Mouse (Mus musculus): Measurements from ENCODE around the gene Olfr1293-ps. TPM values are rescaled to one million over a fixed set of nuclear protein-coding genes. Genes with fewer than 3 reads are reported as not detected.

The Olfr1293-ps gene
- total RNA-seq (2015; ENCODE audit: low replicate concordance) (not detected in 2 replicates), total RNA-seq (2017; ENCODE audit: low replicate concordance) (not detected in 2 replicates)

- no peak for ATAC-seq (replicated peaks; ENCODE audit: low FRiP score, poor library complexity, severe bottlenecking)
Observed at GRCm38 (mm10) chr2:111524903-111525302, at the start of gene Olfr1293-ps. Gene Olfr1293-ps, plus strand, starts transcription at chr2:111525203.

- ATAC-seq (replicated peaks; ENCODE audit: low FRiP score, poor library complexity, severe bottlenecking) = no peak
Observed at GRCm38 (mm10) chr2:111480519-111480918, 44.5 kb upstream of the Olfr1293-ps start, which contains the start of gene Olfr1289. Gene Olfr1289, plus strand, starts transcription at chr2:111480819.

DNA sequence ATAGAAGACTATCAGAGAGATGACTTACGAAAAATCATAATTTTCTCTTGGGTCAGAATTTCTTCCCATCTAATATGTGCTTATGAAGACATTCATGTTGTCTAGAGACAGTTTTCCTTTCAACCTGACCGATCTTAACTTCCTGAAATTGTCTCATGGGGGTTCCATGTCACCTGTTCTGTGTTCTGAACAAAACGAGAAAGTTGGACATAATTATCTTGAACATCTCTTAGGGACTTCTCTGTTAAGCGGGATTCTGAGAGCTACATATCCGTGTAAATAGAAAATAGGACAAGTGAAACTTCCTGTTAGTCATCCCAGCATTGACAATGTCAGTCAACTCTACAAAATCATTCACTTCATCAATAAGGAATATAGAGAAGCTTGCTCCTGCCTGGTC is 31.3 kb upstream of the Olfr1293-ps start, which contains the start of gene Olfr1290:
Gene Olfr1290, minus strand, starts transcription at position 101 of the 400 bp plus-strand sequence.
- no peak for ATAC-seq (replicated peaks; ENCODE audit: low FRiP score, poor library complexity, severe bottlenecking)

DNA sequence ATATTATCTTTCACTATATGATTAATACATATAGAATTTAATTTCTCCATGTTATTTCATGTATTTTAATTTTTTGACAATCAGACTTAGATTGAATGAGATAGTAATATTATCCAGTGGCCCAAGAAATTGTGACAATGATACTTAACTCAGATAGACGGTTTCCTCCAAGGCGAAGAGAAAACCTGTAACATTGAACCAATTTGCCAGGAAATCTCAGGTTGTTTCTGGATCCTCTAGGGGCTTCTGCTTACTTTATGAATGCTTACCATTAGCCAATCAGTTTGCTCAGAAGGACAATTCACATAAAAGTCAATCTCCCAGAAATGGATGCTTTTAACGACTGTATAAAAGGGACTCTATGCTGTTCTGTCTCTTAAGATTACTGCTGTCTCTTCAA is 28.1 kb upstream of the Olfr1293-ps start, which contains the start of gene Olfr1291-ps1:
Gene Olfr1291-ps1, plus strand, starts transcription at position 301 of the 400 bp plus-strand sequence.
- ATAC-seq (replicated peaks; ENCODE audit: low FRiP score, poor library complexity, severe bottlenecking) = no peak

DNA sequence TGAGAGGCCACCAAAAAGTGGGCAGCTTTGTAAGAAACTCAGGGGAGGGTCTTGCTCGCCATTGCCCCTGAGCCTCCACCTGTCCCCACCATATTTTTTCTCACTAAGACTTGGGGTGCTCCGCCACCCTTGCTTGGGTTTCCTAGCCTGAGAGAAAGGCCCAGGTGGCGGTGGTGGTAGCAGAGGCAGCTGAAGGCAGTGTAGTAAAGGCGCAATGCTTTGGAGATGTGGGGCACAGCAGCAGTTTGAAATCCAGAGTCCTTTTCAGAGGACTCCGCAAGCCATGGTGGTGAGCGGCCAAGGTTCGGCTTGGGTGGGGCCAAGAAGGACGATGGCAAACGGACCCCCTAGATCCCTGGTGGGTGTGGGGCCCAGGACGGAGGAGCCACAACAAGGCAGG is 7.6 kb upstream of the Olfr1293-ps start:
- ATAC-seq (replicated peaks; ENCODE audit: low FRiP score, poor library complexity, severe bottlenecking) = no peak

DNA sequence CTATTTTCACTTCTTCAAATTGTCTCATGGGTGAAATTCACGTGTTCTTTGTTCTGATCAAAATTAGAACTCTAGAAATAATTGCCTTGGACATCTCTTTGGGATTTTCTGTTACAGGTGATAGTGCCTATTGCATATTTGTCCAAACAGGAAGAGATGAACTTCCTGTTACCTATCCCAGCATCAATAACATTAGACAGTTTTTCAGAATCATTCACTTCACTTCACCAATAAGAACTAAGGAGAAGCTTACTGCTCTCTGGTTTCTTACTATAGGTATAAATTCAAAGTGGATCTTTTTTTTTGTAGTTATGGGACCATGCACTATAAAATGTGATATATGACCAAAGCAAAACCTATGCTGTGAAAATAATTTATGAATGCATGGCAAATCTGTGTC is 15.2 kb downstream of the Olfr1293-ps start, which contains the start of gene Olfr1294:
Gene Olfr1294, minus strand, starts transcription at position 101 of the 400 bp plus-strand sequence.
- ATAC-seq (replicated peaks; ENCODE audit: low FRiP score, poor library complexity, severe bottlenecking) = no peak

DNA sequence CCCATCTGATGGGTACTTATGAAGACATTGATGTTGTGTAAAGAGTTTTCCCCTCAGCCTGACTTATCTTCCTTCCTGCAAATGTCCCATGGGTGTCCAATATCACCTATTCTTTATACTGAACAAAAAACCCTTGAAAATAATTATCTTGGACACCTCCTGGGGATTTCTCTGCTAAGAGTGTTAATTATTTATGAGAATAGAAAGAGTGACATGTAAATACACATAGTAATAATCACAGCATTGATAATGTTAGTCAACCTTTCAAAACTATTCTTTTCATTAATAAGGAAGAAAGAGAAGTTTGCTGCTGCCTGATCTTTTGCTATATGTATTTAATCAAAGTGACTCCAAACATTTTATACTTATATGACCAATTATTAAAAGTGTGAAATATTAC is 44.6 kb downstream of the Olfr1293-ps start, which contains the start of gene Olfr1295:
Gene Olfr1295, minus strand, starts transcription at position 101 of the 400 bp plus-strand sequence.
- no peak for ATAC-seq (replicated peaks; ENCODE audit: low FRiP score, poor library complexity, severe bottlenecking)

Other genes with a start within 250 kb of the Olfr1293-ps start
- gene Olfr1278, start 235.1 kb upstream of the Olfr1293-ps start, total RNA-seq (2015; ENCODE audit: low replicate concordance) = not detected in 2 replicates
- gene Olfr1278, start 235.1 kb upstream of the Olfr1293-ps start, total RNA-seq (2017; ENCODE audit: low replicate concordance) = 0.14 TPM in 1 of 2 replicates, not detected in the other
- not detected in 2 replicates for gene Olfr1279, start 224.6 kb upstream of the Olfr1293-ps start, total RNA-seq (2015; ENCODE audit: low replicate concordance)
- not detected in 2 replicates for gene Olfr1279, start 224.6 kb upstream of the Olfr1293-ps start, total RNA-seq (2017; ENCODE audit: low replicate concordance)
- not detected in 2 replicates for gene Olfr1280, start 211.2 kb upstream of the Olfr1293-ps start, total RNA-seq (2015; ENCODE audit: low replicate concordance)
- gene Olfr1280, start 211.2 kb upstream of the Olfr1293-ps start, total RNA-seq (2017; ENCODE audit: low replicate concordance) = not detected in 2 replicates
- not detected in 2 replicates for gene Olfr1281, start 198.7 kb upstream of the Olfr1293-ps start, total RNA-seq (2015; ENCODE audit: low replicate concordance)
- not detected in 2 replicates for gene Olfr1281, start 198.7 kb upstream of the Olfr1293-ps start, total RNA-seq (2017; ENCODE audit: low replicate concordance)
- not detected in 2 replicates for gene Olfr1282, start 189.1 kb upstream of the Olfr1293-ps start, total RNA-seq (2015; ENCODE audit: low replicate concordance)
- gene Olfr1282, start 189.1 kb upstream of the Olfr1293-ps start, total RNA-seq (2017; ENCODE audit: low replicate concordance) = not detected in 2 replicates
- not detected in 2 replicates for gene Olfr1283, start 158.4 kb upstream of the Olfr1293-ps start, total RNA-seq (2015; ENCODE audit: low replicate concordance)
- not detected in 2 replicates for gene Olfr1283, start 158.4 kb upstream of the Olfr1293-ps start, total RNA-seq (2017; ENCODE audit: low replicate concordance)
- not detected in 2 replicates for gene Olfr1284, start 149.7 kb upstream of the Olfr1293-ps start, total RNA-seq (2015; ENCODE audit: low replicate concordance)
- gene Olfr1284, start 149.7 kb upstream of the Olfr1293-ps start, total RNA-seq (2017; ENCODE audit: low replicate concordance) = 1.5 TPM in 1 of 2 replicates, not detected in the other
- gene Olfr1286, start 102.1 kb upstream of the Olfr1293-ps start, total RNA-seq (2015; ENCODE audit: low replicate concordance) = not detected in 2 replicates
- not detected in 2 replicates for gene Olfr1286, start 102.1 kb upstream of the Olfr1293-ps start, total RNA-seq (2017; ENCODE audit: low replicate concordance)
- gene Olfr1287, start 76.1 kb upstream of the Olfr1293-ps start, total RNA-seq (2015; ENCODE audit: low replicate concordance) = not detected in 2 replicates
- not detected in 2 replicates for gene Olfr1287, start 76.1 kb upstream of the Olfr1293-ps start, total RNA-seq (2017; ENCODE audit: low replicate concordance)
- not detected in 2 replicates for gene Olfr1288, start 51.1 kb upstream of the Olfr1293-ps start, total RNA-seq (2015; ENCODE audit: low replicate concordance)
- gene Olfr1288, start 51.1 kb upstream of the Olfr1293-ps start, total RNA-seq (2017; ENCODE audit: low replicate concordance) = not detected in 2 replicates
- not detected in 2 replicates for gene Olfr1289, start 44.4 kb upstream of the Olfr1293-ps start, total RNA-seq (2015; ENCODE audit: low replicate concordance)
- gene Olfr1289, start 44.4 kb upstream of the Olfr1293-ps start, total RNA-seq (2017; ENCODE audit: low replicate concordance) = not detected in 2 replicates
- gene Olfr1290, start 31.4 kb upstream of the Olfr1293-ps start, total RNA-seq (2015; ENCODE audit: low replicate concordance) = not detected in 2 replicates
- gene Olfr1290, start 31.4 kb upstream of the Olfr1293-ps start, total RNA-seq (2017; ENCODE audit: low replicate concordance) = not detected in 2 replicates
- not detected in 2 replicates for gene Olfr1291-ps1, start 28.0 kb upstream of the Olfr1293-ps start, total RNA-seq (2015; ENCODE audit: low replicate concordance)
- not detected in 2 replicates for gene Olfr1291-ps1, start 28.0 kb upstream of the Olfr1293-ps start, total RNA-seq (2017; ENCODE audit: low replicate concordance)
- not detected in 2 replicates for gene Olfr1294, start 15.1 kb downstream of the Olfr1293-ps start, total RNA-seq (2015; ENCODE audit: low replicate concordance)
- not detected in 2 replicates for gene Olfr1294, start 15.1 kb downstream of the Olfr1293-ps start, total RNA-seq (2017; ENCODE audit: low replicate concordance)
- gene Olfr1295, start 44.5 kb downstream of the Olfr1293-ps start, total RNA-seq (2015; ENCODE audit: low replicate concordance) = not detected in 2 replicates
- not detected in 2 replicates for gene Olfr1295, start 44.5 kb downstream of the Olfr1293-ps start, total RNA-seq (2017; ENCODE audit: low replicate concordance)
- gene Olfr1297, start 101.3 kb downstream of the Olfr1293-ps start, total RNA-seq (2015; ENCODE audit: low replicate concordance) = not detected in 2 replicates
- not detected in 2 replicates for gene Olfr1297, start 101.3 kb downstream of the Olfr1293-ps start, total RNA-seq (2017; ENCODE audit: low replicate concordance)
- not detected in 2 replicates for gene Olfr1298, start 124.0 kb downstream of the Olfr1293-ps start, total RNA-seq (2015; ENCODE audit: low replicate concordance)
- gene Olfr1298, start 124.0 kb downstream of the Olfr1293-ps start, total RNA-seq (2017; ENCODE audit: low replicate concordance) = not detected in 2 replicates
- gene Olfr1299, start 136.2 kb downstream of the Olfr1293-ps start, total RNA-seq (2015; ENCODE audit: low replicate concordance) = not detected in 2 replicates
- gene Olfr1299, start 136.2 kb downstream of the Olfr1293-ps start, total RNA-seq (2017; ENCODE audit: low replicate concordance) = not detected in 2 replicates
- not detected in 2 replicates for gene Olfr1301, start 225.8 kb downstream of the Olfr1293-ps start, total RNA-seq (2015; ENCODE audit: low replicate concordance)
- gene Olfr1301, start 225.8 kb downstream of the Olfr1293-ps start, total RNA-seq (2017; ENCODE audit: low replicate concordance) = 0.26 TPM in 1 of 2 replicates, not detected in the other